Mouse (Mus musculus) mouse embryonic stem cell (cell line): ENCODE data around the gene Skint5.

Experiments
- in situ Hi-C, 2 experiments: fragments of 300-500 bp; cut with MboI; formaldehyde crosslinking; loops; 1 replicate in 1 of 2; 3 replicates in 1 of 2; pipeline ENCODE4 v1.14.3; 2019 to 2020; ENCODE audit warnings: low sequenced_read_pairs in 2 of 2, low pct_unique_long_range_greater_than_20kb in 1 of 2, mixed read lengths in 1 of 2; ENCODE audit not compliant: unreplicated experiment in 1 of 2

Gene Skint5

DNA sequence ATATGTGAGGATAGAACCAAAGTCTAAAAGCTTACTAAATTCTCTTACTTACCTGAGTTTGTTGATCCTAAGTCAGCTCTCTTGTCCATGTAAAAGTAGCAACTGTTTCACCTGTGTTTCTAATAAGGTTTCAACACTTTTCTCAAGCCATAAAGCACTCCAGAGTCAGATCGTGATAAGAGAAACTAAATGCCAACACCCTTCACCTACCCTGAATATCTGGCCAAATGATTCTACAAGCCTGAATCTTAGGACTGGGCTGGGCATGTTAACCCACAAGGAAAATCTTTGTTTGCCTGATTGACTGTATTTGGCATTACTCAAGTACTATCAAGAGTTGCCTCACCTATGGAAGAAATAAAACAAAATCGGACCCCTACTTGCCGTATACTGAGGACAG, at the start of gene Skint5:
Skint5 (minus strand) TSS at position 101 of the 400 bp plus-strand sequence.
- in situ Hi-C loops: no loop called here

DNA sequence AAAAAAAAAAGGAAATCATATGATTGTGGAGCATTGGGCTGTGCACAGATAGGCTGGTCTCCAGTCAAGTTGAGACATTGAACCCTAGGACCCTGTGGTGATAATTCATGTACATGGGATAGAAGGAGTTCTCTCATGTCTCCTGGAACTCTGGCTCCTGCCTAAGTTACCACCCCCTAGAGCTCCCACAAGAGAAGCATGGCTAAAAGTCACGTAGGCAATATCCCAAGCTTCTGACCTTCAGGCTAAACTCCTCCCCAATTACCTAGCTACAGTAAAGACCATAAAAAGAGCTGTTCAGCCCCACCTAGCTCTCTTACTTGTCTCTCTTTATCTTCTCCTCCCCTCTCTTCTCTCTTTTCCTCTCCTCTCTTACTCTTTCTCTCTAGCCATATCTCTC, 42.0 kb downstream of the Skint5 start:
- in situ Hi-C loops: no loop called here

GRCm38 (mm10) chr4:113764182-113764581, 235.1 kb downstream of the Skint5 start:
- in situ Hi-C loops: loop anchor here in 1 of 2 experiments (25.0 kb wide), 1 partner anchor 727 kb away; no protein-coding TSS in a partner anchor

GRCm38 (mm10) chr4:113763684-113764083, 235.6 kb downstream of the Skint5 start:
- in situ Hi-C loops: loop anchor here in 1 of 2 experiments (25.0 kb wide), 1 partner anchor 726 kb away; no protein-coding TSS in a partner anchor

DNA sequence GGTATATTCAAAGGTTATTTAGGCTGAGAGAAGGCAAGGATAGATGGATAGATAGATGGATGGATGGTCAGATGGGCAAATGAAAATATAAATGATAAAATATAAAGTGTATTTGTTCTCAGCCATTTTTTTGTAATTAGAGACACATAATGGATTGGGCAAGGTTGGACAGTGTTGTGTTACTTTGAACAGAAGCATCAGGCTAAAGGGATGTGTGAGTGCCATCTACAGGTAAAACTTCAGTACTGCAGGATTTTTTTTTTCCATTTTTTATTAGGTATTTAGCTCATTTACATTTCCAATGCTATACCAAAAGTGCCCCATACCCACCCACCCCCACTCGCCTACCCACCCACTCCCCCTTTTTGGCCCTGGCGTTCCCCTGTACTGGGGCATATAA, 551.1 kb downstream of the Skint5 start:
- in situ Hi-C loops: loop anchor here in 1 of 2 experiments (10.0 kb wide), 1 partner anchor 847 kb away; no protein-coding TSS in a partner anchor
